Mouse (Mus musculus): Measurements from ENCODE around the gene Dus1l.

DNA sequence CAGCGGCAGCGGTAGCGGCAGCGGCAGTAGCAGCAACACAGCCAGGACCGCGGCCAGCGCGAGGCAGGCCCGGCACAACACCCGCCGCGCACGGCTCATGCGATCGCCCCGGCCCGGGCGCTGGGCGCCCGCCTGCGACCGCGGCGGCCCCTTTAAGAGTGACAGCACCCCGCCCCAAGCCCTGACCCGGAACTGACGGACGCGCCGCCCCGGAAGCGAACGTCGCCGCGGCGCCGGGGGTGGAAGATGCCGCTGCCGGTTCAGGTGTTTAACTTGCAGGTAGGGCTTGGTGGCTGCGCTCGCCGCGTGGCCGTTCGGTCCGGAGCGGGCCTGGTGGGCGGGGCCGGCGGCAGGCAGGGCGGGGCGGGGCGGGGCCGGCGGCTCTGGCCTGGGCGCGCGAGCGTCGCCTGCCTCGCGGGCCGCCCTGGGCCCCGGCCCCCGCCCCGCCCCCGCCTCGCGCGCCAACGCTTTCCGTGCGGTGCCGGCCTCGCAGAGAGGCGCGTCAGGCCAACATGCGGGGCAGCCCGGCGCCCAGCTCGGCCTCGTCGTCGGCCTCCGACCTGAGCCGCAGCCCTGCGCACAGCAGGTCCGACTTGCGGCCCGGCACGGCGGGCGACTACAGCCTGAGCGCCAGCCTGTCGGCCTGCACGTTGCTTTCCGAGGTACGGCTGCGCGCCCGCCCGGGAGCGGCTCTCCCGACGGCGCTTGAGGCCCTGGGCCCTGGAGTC is 12.0 kb downstream of the Dus1l start, which contains the start of the genes Rfng and Gps1:
- TF ChIP-seq NANOG (IDR thresholded peaks at IDR 0.05; ENCODE audit: borderline replicate concordance, low read length) (no peak), CTCF (conservative IDR thresholded peaks at IDR 0.05; ENCODE audit: low read length) (no peak), POU5F1 (IDR thresholded peaks at IDR 0.05; ENCODE audit: borderline replicate concordance, low read length) (no peak)

Data from E14TG2a.4 (cell line).